Mouse (Mus musculus) Patski (cell line): Measurements from ENCODE around the gene Cyp21a1. TPM values are rescaled to one million over a fixed set of nuclear protein-coding genes. Genes with fewer than 3 reads are reported as not detected.

Experiments used
- ATAC-seq: fragments of 100-300 bp; one replicate; pipeline ENCODE4 v1.8.0; 2021
- CTCF ChIA-PET: fragments of 350-600 bp; sonication (Branson Sonifier 250); formaldehyde crosslinking; loops from one replicate; lab custom pipeline; 2022; ENCODE audit warnings: inconsistent platforms; lab: Charles Lee
- POLR2A ChIA-PET: fragments of 350-600 bp; sonication (Branson Sonifier 250); formaldehyde crosslinking; loops from one replicate; lab custom pipeline; 2022; ENCODE audit warnings: antibody characterized with exemption, inconsistent platforms; lab: Charles Lee
- DNase-seq: peaks from one replicate; pipeline ENCODE4 v3.0.0-alpha.2; 2011; ENCODE audit warnings: low read depth, low spot score
- H3K27me3 ChIP-seq: fragments of 371-371 bp; one replicate; pipeline ENCODE4 v1.5.1; 2021
- CTCF ChIP-seq: fragments of 100-300 bp; IDR thresholded peaks from one replicate; pipeline ENCODE4 v1.5.1; 2021
- in situ Hi-C: fragments of 300-500 bp; cut with MboI; formaldehyde crosslinking; loops from 3 replicates; pipeline ENCODE4 v1.11.1; 2018; ENCODE audit warnings: low pct_unique_long_range_greater_than_20kb, mixed read lengths
- polyA plus RNA-seq: library from polyadenylated mRNA; unstranded; gene quantifications from one replicate; pipeline ENCODE4 v1.2.3, GENCODE M21; 2021

Gene Cyp21a1
- polyA plus RNA-seq, 1 experiment from 2014 or later: not detected

DNA sequence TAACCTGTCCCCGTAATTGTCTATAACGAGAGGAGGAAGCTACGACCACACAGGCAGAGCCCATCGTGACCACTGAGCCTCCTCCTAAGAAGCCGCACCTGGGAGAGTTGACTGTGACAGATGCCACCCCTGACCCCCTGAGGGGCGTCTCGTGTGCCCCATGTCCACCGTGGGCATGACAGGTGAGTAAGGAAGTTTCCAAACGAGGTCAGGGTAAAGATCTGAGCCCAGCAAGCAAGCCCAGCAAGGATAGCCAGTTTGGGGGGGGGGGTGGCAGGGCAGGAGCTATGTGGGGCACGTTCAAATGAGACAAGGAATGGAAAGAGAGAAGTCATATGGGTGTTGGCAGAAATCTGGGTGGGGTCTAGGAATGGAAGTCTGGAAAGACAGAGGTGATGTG lies 9.3 kb downstream of the Cyp21a1 start:
- in situ Hi-C loops: no loop called here
- ATAC-seq: no peak
- ChIA-PET CTCF (no interaction called here), POLR2A (no interaction called here)
- no peaks in the 10 kb centered on the region for H3K27me3 ChIP-seq
- TF ChIP-seq CTCF: no peak
- DNase-seq: no peak

- in situ Hi-C loops: no loop called here
- ATAC-seq (no peak), DNase-seq (no peak)
- no peak for TF ChIP-seq CTCF
- CTCF ChIA-PET: no interaction called here
- peaks cover 12% of the 10 kb centered on the region for H3K27me3 ChIP-seq
- POLR2A ChIA-PET: no interaction called here
Measured at GRCm38 (mm10) chr17:34777680-34778325, 26.6 kb downstream of the Cyp21a1 start.

DNA sequence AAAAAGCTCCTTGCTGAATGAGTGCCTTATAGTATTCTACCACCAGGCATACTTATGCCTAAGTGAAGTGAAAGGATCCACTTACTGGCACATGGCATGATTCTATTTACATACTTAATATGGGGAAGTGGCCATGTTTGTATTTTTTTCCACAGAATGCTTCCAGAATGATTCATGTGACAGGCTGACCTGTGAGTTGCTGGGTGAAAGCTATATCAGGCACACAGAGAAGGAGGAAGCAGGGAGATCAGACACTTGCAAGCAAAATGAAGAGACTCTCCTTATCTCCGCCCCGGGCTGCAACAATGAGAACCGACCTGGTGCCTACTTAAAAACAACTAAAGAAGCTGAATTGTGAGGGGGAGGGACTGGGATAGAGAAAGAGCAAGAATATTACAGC lies 42.9 kb downstream of the Cyp21a1 start:
- no peak for DNase-seq
- in situ Hi-C loops: no loop called here

More for the DNA sequence above, 42.9 kb downstream of the Cyp21a1 start:
- ChIA-PET POLR2A (no interaction called here), CTCF (no interaction called here)
- peaks cover 11% of the 10 kb centered on the region for H3K27me3 ChIP-seq
- ATAC-seq: no peak
- TF ChIP-seq CTCF: no peak

Other genes with a start within 250 kb of the Cyp21a1 start
- gene Notch4, start 240.3 kb downstream of the Cyp21a1 start, polyA plus RNA-seq: 0.87 TPM
- 0.35 TPM for gene Gpsm3, start 214.8 kb downstream of the Cyp21a1 start, polyA plus RNA-seq
- gene Pbx2, start 213.3 kb downstream of the Cyp21a1 start, polyA plus RNA-seq: 59.7 TPM
- 1.2 TPM for gene Ager, start 206.7 kb downstream of the Cyp21a1 start, polyA plus RNA-seq
- 69.1 TPM for gene Rnf5, start 200.9 kb downstream of the Cyp21a1 start, polyA plus RNA-seq
- 128 TPM for gene Agpat1, start 200.3 kb downstream of the Cyp21a1 start, polyA plus RNA-seq
- 2.5 TPM for gene Egfl8, start 188.6 kb downstream of the Cyp21a1 start, polyA plus RNA-seq
- 108 TPM for gene Ppt2, start 176.1 kb downstream of the Cyp21a1 start, polyA plus RNA-seq
- 6.7 TPM for gene Prrt1, start 175.0 kb downstream of the Cyp21a1 start, polyA plus RNA-seq
- gene Fkbpl, start 159.8 kb downstream of the Cyp21a1 start, polyA plus RNA-seq: 22.5 TPM
- 88.4 TPM for gene Atf6b, start 157.4 kb downstream of the Cyp21a1 start, polyA plus RNA-seq
- 0.50 TPM for gene Tnxb, start 134.0 kb downstream of the Cyp21a1 start, polyA plus RNA-seq
- 1.1 TPM for gene C4b, start 60.7 kb downstream of the Cyp21a1 start, polyA plus RNA-seq
- 50.8 TPM for gene Stk19, start 32.4 kb upstream of the Cyp21a1 start, polyA plus RNA-seq
- gene Dxo, start 32.5 kb upstream of the Cyp21a1 start, polyA plus RNA-seq: 34.4 TPM
- gene Skiv2l, start 45.6 kb upstream of the Cyp21a1 start, polyA plus RNA-seq: 69.3 TPM
- 73.2 TPM for gene Nelfe, start 45.8 kb upstream of the Cyp21a1 start, polyA plus RNA-seq
- gene Cfb, start 58.0 kb upstream of the Cyp21a1 start, polyA plus RNA-seq: 3.1 TPM
- 33.5 TPM for gene Zbtb12, start 74.9 kb upstream of the Cyp21a1 start, polyA plus RNA-seq
- not detected for gene Gm20547, start 77.5 kb upstream of the Cyp21a1 start, polyA plus RNA-seq
- 0.65 TPM for gene C2, start 93.7 kb upstream of the Cyp21a1 start, polyA plus RNA-seq
- gene Ehmt2, start 93.9 kb upstream of the Cyp21a1 start, polyA plus RNA-seq: 200 TPM
- gene Slc44a4, start 109.9 kb upstream of the Cyp21a1 start, polyA plus RNA-seq: 0.37 TPM
- 75.4 TPM for gene Neu1, start 126.7 kb upstream of the Cyp21a1 start, polyA plus RNA-seq
- gene Hspa1b, start 154.7 kb upstream of the Cyp21a1 start, polyA plus RNA-seq: 47.3 TPM
- gene Gm20481, start 165.4 kb upstream of the Cyp21a1 start, polyA plus RNA-seq: 1.2 TPM
- 9.2 TPM for gene Hspa1a, start 167.6 kb upstream of the Cyp21a1 start, polyA plus RNA-seq
- gene Hspa1l, start 168.1 kb upstream of the Cyp21a1 start, polyA plus RNA-seq: 1.9 TPM
- gene Lsm2, start 177.3 kb upstream of the Cyp21a1 start, polyA plus RNA-seq: 64.4 TPM
- 123 TPM for gene Vars, start 196.4 kb upstream of the Cyp21a1 start, polyA plus RNA-seq
- 1.2 TPM for gene Vwa7, start 212.0 kb upstream of the Cyp21a1 start, polyA plus RNA-seq
- gene Sapcd1, start 223.5 kb upstream of the Cyp21a1 start, polyA plus RNA-seq: 0.64 TPM
- gene Msh5, start 242.2 kb upstream of the Cyp21a1 start, polyA plus RNA-seq: 2.9 TPM
- 671 TPM for gene Clic1, start 245.4 kb upstream of the Cyp21a1 start, polyA plus RNA-seq